Mouse (Mus musculus) lung, embryonic 14.5 days (tissue): Measurements from ENCODE around the gene Rad21l. TPM values are rescaled to one million over a fixed set of nuclear protein-coding genes. Genes with fewer than 3 reads are reported as not detected.

Experiments
- ATAC-seq: fragments of 200-750 bp; cut with Nextera tagmentation; 2 replicates; pipeline ENCODE4 v1.8.0; 2017; ENCODE audit warnings: mild to moderate bottlenecking, moderate TSS enrichment, moderate library complexity; ENCODE audit not compliant: insufficient read depth
- DNase-seq: peaks from one replicate; pipeline ENCODE4 v3.0.0-alpha.2; 2015
- H3K27ac ChIP-seq: fragments of 300-500 bp; sonication (generic); 2 replicates; pipeline ENCODE4 v1.5.1; 2014; ENCODE audit warnings: low read depth, mild to moderate bottlenecking, moderate library complexity
- H3K27me3 ChIP-seq: fragments of 300-500 bp; sonication (generic); 2 replicates; pipeline ENCODE4 v1.6.1; 2014; ENCODE audit warnings: low read length, control low read depth; ENCODE audit not compliant: insufficient read depth
- H3K36me3 ChIP-seq: fragments of 300-500 bp; sonication (generic); 2 replicates; pipeline ENCODE4 v1.6.1; 2014; ENCODE audit warnings: control low read depth; ENCODE audit not compliant: insufficient read depth
- H3K4me1 ChIP-seq: fragments of 300-500 bp; sonication (generic); 2 replicates; pipeline ENCODE4 v1.6.1; 2014; ENCODE audit warnings: antibody characterized with exemption, control low read depth; ENCODE audit not compliant: insufficient read depth
- H3K4me2 ChIP-seq: fragments of 300-500 bp; sonication (generic); 2 replicates; pipeline ENCODE4 v1.6.1; 2014; ENCODE audit warnings: mild to moderate bottlenecking
- H3K4me3 ChIP-seq: fragments of 300-500 bp; sonication (generic); 2 replicates; pipeline ENCODE4 v1.5.1; 2014; ENCODE audit warnings: low read depth, low read length
- H3K9ac ChIP-seq: fragments of 300-500 bp; sonication (generic); 2 replicates; pipeline ENCODE4 v1.6.1; 2014
- H3K9me3 ChIP-seq: fragments of 300-500 bp; sonication (generic); 2 replicates; pipeline ENCODE4 v1.6.1; 2016; ENCODE audit warnings: low read depth, low read length, control low read depth
- CTCF ChIP-seq: IDR thresholded peaks from 2 replicates; pipeline ENCODE4 v1.5.1; 2016; ENCODE audit warnings: antibody characterized with exemption, low read depth
- WGBS: fragments of 180-500 bp; shearing (Covaris S2); extraction: QIAGEN DNeasy Blood & Tissue Kit; methylation state at CpG from one replicate; pipeline ENCODE4 v1.1.7; 2014; 5-methylcytosine and 5-hydroxymethylcytosine counted together
- polyA plus RNA-seq: library from polyadenylated mRNA; unstranded; fragments of >200 nt; fragmentation: Nextera tagmentation; extraction: Ambion mirVana; gene quantifications from 2 replicates; pipeline ENCODE4 v1.2.1, GENCODE M21; 2014

Gene Rad21l
- polyA plus RNA-seq, 1 experiment from 2014 or later: not detected

DNA sequence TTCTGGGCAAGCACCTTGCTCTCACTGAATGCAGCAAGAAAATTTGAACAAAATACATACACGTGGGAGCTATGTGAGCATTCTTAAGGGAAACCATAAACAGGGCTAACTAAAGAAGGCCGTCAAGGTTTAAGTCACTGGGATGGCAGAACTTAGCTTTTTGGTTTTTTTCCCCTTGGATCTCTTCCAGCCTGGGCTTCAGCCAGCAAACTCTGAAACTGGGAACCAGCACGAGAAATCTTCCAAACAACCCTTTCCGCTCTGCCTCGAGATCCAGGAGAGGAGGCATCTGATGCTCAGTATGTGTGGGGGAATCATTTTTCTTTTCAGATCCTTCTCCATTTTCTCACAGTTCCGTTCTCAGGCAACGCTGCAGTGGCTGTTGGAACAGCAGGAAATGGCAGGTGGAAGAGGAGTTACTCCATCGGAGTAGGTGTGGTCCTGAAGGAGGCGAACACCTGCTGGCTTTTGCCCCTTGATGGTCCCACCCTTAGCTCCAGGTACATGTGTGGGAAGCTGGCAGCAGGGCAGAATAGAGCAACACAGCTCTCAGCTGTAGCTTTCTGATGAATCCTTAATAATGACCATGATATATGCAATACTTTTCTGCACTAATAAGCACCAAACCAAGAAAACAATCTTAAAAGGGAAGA, 32.8 kb downstream of the Rad21l start:
- peak; percentile 57 for DNase-seq
- Histone ChIP-seq H3K4me3 (no peak overlapping the region), H3K27ac (no peak overlapping the region), H3K4me1 (no peaks in the 10 kb centered on the region), H3K4me2 (no peak overlapping the region), H3K9me3 (no peaks in the 10 kb centered on the region), H3K27me3 (peaks cover 32% of the 10 kb centered on the region), H3K9ac (no peak overlapping the region), H3K36me3 (no peaks in the 10 kb centered on the region)
- 50% methylated on average over 9 of the region's 9 CpGs for WGBS
- no peak for ATAC-seq
- TF ChIP-seq CTCF: no peak

GRCm38 (mm10) chr2:151634903-151635302, 33.4 kb downstream of the Rad21l start:
- ATAC-seq (no peak), DNase-seq (no peak)
- WGBS: 13% methylated on average over 2 of the region's 2 CpGs
- H3K4me3 ChIP-seq: no peak overlapping the region
- H3K9me3 ChIP-seq: no peaks in the 10 kb centered on the region
- H3K9ac ChIP-seq: no peak overlapping the region
- no peak for TF ChIP-seq CTCF
- no peaks in the 10 kb centered on the region for H3K36me3 ChIP-seq
- peaks cover 32% of the 10 kb centered on the region for H3K27me3 ChIP-seq
- no peak overlapping the region for H3K4me2 ChIP-seq
- no peak overlapping the region for H3K27ac ChIP-seq
- H3K4me1 ChIP-seq: no peaks in the 10 kb centered on the region

- Histone ChIP-seq H3K9me3 (no peaks in the 10 kb centered on the region), H3K36me3 (no peaks in the 10 kb centered on the region), H3K9ac (no peak overlapping the region), H3K4me2 (no peak overlapping the region), H3K4me1 (no peaks in the 10 kb centered on the region), H3K27ac (no peak overlapping the region), H3K27me3 (peaks cover 32% of the 10 kb centered on the region), H3K4me3 (no peak overlapping the region)
- no peak for ATAC-seq
- DNase-seq: no peak
- WGBS: 56% methylated on average over 5 of the region's 5 CpGs
- TF ChIP-seq CTCF: no peak
Measured at GRCm38 (mm10) chr2:151632982-151633381, 35.4 kb downstream of the Rad21l start.

DNA sequence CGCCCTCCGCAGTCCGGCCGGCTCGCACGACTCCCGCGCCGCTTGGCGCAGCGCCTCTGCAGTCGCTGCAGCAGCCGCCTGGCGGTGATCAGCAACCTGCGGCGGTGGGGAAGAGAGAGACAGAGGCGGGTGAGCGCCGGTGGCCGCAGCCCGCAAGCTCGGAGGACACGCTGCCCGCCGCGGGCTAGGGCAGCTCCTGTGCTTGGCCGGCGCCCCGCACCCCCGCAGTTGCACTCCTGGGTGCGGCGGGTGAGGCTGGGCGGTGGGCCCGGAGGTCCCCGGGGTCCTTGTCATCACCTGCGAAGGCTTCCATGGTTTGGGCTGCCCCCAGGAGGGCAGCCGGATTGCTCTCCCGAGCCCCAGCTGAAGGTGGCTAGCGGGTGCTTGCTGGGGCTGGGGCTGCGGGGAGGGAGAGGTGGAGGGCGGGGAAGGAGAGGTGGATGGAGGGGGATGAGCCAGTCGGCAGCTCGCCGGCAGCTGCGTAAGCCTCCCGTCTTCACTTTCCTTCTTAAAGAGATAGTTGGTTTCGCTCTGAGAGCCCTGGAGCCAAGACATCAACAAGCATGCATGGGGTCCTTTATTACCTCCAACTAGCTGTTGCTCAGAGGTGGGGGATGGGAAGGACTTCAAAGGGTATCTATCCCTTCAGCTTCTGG, 36.0 kb downstream of the Rad21l start, which contains the start of gene Snph:
Gene Snph, minus strand, starts transcription at position 435 of the 656 bp plus-strand sequence.
- Histone ChIP-seq H3K27ac (no peak within 1 kb of the TSS), H3K27me3 (peaks cover 32% of the 10 kb centered on the region), H3K9me3 (no peaks in the 10 kb centered on the region), H3K4me3 (peak within 1 kb of the TSS; percentile 56), H3K9ac (peak within 1 kb of the TSS; percentile 56), H3K36me3 (no peaks in the 10 kb centered on the region), H3K4me1 (no peaks in the 10 kb centered on the region), H3K4me2 (peak within 1 kb of the TSS; percentile 99)
- WGBS: under 1% methylated on average over 47 of the region's 47 CpGs
- ATAC-seq: peak; percentile 81
- peak; percentile 77 for DNase-seq
- TF ChIP-seq CTCF: peak; percentile 54

DNA sequence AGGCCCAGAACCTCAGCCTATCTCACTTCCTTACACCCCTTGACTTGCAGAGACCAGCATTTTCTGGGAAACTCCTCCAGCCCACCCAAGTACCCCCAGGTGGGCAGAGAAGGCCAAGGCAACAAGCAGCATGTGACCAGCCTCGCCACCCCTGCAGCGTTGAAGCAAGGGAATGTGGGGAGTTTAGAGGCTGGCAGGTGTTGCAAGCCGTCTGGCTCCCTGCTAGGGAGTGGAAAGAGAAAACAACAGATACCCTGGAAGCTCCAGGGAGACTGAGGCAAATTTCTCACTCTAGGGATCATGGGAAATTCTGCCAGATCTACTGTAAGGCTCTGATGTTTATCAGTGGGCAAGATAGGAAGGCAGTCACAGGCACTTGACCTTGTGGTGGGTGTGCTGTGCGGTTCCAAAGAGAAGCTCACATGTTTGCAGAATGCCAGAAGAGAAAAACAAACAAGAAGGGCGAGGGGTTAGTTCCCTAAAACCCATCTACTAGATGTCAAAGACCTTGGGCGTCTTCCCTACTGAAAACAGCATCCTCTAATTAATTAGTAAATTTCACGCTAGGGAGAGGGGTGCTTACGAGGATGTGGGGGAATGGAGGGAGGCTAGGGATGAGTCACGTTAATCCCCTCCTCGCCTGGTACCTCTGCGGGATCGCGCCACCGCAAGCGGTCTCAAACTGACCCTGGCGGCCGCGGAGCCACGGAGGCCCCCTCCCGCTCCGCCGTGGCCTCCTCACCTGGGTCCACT, 36.8 kb downstream of the Rad21l start:
- TF ChIP-seq CTCF: no peak
- DNase-seq (no peak), ATAC-seq (no peak; the same call in 1 of the 2 replicates)
- no peaks in the 10 kb centered on the region for H3K36me3 ChIP-seq
- H3K9me3 ChIP-seq: no peaks in the 10 kb centered on the region
- peaks cover 32% of the 10 kb centered on the region for H3K27me3 ChIP-seq
- H3K4me3 ChIP-seq: peak overlapping the region; percentile 56
- no peaks in the 10 kb centered on the region for H3K4me1 ChIP-seq
- H3K27ac ChIP-seq: no peak overlapping the region
- H3K4me2 ChIP-seq: peak overlapping the region; percentile 99
- WGBS: 2% methylated on average over 22 of the region's 22 CpGs
- peak overlapping the region; percentile 56 for H3K9ac ChIP-seq

DNA sequence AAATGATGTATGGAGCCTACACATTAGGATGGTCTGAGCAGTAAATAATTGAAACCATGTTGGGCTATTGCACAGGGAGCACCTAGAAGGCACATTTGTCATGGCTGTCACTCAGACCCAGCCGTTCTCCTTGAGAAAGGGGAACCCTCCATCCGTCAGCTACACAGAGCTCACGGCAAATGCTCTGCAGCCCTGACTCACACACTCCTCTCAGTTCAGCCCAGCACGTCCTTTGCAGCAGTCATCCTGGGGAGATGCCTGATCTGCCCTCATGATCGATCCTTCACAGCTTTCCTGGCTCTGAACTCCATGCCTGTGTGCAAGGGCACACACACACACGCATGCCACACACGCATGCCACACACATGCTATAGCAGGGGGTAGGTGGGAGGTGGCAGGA, 39.0 kb downstream of the Rad21l start:
- Histone ChIP-seq H3K36me3 (no peaks in the 10 kb centered on the region), H3K4me1 (no peaks in the 10 kb centered on the region), H3K9me3 (no peaks in the 10 kb centered on the region), H3K27ac (no peak overlapping the region), H3K4me2 (no peak overlapping the region), H3K4me3 (no peak overlapping the region), H3K27me3 (peaks cover 32% of the 10 kb centered on the region), H3K9ac (no peak overlapping the region)
- 63% methylated on average over 7 of the region's 7 CpGs for WGBS
- ATAC-seq (no peak), DNase-seq (no peak)
- TF ChIP-seq CTCF: no peak

GRCm38 (mm10) chr2:151628011-151628410, 40.3 kb downstream of the Rad21l start:
- 71% methylated on average over 3 of the region's 3 CpGs for WGBS
- Histone ChIP-seq H3K27me3 (peaks cover 22% of the 10 kb centered on the region), H3K36me3 (no peaks in the 10 kb centered on the region), H3K9ac (no peak overlapping the region), H3K4me3 (no peak overlapping the region), H3K9me3 (no peaks in the 10 kb centered on the region), H3K4me1 (no peaks in the 10 kb centered on the region), H3K4me2 (no peak overlapping the region), H3K27ac (no peak overlapping the region)
- no peak for TF ChIP-seq CTCF
- no peak for ATAC-seq
- no peak for DNase-seq
